Mouse (Mus musculus) gastrocnemius, postnatal 25 days (tissue): Measurements from ENCODE around the gene Gm20521. TPM values are rescaled to one million over a fixed set of nuclear protein-coding genes. Genes with fewer than 3 reads are reported as not detected.

Experiments used
- DNase-seq: peaks from one replicate; pipeline ENCODE4 v3.0.0; 2022
- total RNA-seq, 2 experiments: library from RNA; stranded (reverse); gene quantifications; 1 replicate in 1 of 2; 2 replicates in 1 of 2; pipeline ENCODE4 v1.2.3; 2021

Gm20521 gene
- total RNA-seq, 2 experiments from 2014 or later: 1.3 to 2.3 TPM

DNA sequence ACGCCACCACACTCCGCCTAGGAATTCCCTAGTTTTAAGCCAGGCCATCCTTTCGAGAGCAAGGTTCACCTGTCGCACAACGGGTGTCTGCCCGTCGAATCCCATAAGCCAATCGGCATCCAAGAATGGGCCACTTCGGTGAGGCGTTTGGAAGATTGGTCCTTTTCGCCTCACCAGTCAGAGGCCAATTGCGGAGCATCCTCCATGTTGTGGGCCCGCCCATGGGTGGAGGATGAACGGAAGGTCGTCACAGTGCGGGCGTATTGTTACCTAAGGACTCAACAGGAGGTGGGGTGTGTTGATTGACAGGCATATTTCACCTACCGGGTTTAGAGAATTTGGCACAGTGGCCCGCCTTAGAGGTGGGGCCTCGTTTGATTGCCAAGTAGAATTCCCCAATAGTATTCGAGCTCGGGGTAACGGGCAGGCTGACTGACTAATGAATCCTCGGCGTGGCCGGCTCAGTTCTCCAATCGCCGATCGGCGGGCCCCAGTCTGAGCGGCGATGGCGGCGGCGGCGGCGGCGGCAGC lies 10.5 kb downstream of the Gm20521 start:
- DNase-seq: peak; percentile 99

DNA sequence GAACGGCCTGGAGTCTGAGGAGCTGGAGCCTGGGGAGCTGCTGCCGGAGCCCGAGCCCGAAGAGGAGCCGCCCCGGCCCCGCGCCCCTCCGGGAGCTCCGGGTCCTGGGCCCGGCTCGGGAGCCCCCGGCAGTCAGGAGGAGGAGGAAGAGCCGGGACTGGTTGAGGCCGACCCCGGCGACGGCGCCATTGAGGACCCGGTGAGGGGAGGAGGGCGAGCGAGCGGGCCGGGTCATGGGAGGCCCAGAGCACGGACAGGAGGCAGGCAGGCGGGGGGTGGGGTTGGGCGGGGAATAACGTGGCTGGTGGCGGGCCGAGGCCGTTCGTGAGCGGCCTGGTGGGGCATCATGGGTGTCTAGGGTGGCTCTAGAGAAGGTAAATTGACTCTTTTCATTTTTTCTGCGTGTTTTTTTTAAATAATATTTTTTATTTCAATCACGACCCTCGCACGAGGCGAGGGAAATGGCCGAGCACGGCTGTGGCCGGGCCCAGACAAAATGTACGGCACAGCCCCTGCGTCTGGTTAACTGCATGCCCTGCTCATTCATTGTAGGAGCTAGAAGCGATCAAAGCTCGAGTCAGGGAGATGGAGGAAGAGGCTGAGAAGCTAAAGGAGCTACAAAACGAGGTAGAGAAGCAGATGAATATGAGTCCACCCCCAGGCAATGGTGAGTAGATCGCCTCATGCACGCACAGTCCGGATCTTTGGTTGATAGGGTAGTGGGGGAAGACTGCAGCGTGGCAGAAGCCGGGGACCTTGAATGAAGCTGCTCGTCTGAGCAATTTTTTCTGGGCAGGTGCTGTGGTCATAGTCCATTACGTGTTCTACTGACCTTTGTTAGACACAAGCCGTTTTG lies 11.3 kb downstream of the Gm20521 start:
- no peak for DNase-seq

DNA sequence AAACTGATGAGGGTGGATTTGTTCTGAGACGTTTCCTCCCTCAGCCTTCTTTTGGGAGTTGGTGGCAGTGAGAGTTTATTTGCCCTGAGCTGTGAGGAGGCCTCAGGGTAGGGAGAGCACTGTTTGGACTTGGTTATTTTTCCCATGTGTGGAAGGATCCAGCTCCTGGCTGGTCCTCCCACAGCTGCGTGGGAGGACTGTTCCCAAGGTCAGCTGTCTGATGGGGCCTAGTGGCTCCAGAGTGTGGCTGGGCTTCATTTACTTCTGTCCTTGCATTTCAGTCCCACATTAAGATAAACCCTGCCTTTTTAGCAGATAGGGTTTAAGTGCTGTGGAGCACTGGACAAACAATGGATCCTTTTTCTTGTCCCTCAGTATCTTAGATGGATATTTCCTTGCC lies 14.2 kb downstream of the Gm20521 start:
- DNase-seq: no peak

DNA sequence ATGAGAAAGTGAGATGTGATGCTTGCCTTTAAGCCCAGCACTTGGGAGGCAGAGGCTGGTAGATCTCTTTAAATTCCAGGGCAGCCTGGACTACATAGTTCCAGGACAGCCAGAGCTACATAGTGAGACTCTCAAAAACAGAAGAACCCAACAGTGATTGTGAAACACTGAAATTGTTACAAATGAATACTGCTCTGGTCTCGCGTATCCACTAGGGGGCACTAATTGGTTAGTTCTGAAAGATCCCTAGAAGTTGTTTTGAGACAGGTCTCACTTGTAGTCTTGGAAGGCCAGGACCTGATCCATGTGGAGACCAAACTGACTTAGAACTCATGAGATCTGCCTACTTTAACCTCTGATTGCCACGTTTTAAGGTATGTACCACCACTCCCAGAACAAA lies 17.1 kb downstream of the Gm20521 start:
- no peak for DNase-seq

DNA sequence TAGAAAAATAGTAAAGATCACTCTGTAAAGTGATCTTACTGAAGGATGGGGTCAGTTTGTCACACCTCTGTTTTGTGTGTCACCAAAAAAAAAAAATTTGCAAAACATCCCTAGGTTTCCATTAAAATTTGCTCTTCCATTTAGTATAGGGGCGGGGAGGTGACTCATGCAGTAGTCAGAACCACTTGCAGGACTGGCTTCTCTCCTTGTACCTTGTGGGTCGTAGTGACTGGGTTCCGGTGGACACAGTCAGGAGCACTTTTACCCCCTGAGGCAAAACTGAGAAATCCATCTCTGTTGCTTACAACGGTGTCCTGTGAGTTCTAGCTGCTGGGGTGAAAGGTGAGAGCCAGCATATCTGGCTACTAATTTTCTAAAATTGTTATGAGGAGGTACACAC lies 20.4 kb downstream of the Gm20521 start:
- no peak for DNase-seq

DNA sequence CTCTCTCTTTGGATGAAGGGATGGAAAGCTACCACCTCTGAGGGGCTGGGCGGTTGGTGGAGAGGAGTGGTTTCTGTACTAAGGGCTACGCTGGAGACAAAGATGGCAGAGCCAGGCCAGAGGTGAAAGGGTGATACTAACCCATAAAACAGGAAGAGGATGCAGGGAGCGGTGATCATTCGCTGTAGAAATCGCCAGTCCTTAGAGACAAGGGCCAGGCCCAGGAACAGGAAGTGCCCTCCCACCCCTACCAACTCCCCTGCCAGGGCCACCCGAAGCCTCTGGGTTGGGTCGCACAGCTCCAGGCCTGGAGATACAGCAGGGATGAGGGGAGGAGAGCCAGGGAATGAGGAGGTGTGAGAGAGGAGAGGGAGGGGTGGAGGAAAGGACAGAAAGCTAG lies 25.4 kb downstream of the Gm20521 start:
- no peak for DNase-seq

DNA sequence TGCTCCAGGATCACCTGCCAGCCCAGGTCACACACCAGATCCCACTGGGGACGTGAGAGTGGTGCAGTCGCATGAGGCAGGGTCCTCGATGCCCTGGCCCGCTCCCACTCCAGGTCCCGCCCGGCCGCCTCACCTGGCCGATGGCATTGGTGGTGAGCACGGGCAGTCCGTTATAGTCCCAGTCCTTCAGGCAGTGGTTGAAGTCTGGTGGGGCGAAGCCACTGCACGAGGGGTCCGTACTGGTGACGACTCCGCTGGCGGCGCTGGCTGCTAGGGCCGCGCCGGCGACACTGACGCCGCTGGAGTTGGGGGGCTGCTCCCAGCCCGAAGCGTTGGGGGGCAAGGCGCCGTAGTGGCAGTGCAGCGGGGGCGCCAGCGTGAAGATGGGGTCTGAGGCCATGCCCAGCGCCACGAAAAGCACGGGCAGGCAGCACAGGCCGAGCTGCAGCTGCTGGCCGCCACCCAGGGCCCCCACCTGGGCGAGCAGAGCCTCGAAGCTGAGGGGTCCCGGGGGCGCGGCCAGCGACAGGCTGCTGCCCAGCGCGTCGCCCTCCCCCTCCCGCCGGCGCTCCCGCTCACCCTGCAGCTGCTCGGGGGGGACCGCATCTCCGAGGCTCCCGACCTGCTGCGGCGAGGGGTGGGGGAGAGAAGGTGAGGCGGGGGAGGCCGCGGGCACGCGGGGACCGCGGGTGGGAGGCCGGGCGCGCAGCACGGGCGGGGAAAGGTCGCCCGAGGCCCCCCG lies 29.0 kb downstream of the Gm20521 start:
- no peak for DNase-seq

DNA sequence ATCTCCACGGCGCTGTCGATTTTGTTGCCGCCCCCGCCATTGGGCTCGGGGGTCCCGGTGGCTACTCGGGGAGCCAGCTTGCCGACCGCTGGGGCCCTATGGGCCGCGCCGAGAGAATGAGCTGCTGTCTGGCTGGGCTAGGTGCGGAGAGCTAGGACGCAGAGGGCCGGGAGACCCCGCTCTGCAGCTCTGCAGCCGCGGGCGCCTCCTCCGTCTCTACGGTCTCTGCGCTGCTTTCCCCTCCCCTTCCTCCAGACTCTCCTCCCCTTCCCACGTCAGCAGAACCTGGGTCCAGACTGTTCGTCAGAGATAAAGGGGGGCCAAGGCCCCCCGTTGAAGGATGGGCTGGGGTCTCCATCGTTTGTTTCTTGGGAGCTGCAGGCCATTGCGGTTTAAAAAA lies 29.6 kb downstream of the Gm20521 start, which contains the start of gene Slc22a17:
TSS of gene Slc22a17 (minus strand) at position 247 of the 400 bp plus-strand sequence.
- DNase-seq: peak; percentile 61

DNA sequence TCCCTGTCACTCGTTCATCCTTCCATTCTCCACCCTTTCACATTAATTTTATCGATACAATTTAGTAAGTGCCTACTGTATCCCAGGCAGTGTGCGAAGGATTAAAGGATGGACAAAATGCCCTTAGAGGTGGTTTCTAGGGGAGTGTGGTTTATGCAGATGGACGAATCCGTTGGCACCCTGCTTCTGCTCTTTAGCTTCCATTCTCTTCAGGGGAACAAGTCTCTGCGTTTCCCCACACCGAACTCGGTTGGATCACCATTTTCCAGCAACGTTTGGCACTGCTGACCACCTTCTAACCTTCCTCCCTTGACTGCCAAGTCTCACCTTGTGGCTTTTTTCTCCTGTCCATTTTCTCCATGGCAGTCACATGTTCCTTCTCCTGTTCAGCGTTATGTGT lies 30.1 kb downstream of the Gm20521 start:
- no peak for DNase-seq

DNA sequence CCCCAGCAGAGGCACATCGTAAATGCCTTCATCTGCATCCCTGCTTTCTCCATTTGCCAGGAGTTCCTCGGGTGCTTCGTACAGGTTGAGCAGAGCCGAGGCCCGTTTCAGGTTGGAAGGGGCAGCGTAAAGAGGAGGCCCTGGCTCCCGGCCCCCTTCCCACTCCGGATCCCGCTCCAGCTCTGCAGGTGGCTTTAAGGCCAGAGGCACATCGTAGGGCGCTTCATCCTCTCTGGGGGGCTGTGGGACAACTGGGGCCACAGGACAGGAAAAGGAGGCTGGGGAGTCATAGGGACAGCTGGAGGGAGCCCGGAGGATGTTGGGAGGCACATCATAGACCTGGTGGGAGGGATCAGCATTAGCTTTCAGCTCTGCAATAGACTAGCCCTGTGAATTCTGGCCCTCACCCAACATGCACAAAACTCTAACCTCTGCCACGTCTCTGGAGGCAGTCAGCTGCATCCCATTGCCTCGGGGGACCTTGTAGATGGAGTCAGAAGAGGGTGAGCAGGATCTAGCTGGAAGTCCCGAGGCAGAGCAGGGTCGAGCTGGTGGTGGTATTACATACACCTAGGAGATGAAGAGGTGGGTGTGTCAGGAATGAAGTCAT lies 36.9 kb downstream of the Gm20521 start:
- DNase-seq: no peak

DNA sequence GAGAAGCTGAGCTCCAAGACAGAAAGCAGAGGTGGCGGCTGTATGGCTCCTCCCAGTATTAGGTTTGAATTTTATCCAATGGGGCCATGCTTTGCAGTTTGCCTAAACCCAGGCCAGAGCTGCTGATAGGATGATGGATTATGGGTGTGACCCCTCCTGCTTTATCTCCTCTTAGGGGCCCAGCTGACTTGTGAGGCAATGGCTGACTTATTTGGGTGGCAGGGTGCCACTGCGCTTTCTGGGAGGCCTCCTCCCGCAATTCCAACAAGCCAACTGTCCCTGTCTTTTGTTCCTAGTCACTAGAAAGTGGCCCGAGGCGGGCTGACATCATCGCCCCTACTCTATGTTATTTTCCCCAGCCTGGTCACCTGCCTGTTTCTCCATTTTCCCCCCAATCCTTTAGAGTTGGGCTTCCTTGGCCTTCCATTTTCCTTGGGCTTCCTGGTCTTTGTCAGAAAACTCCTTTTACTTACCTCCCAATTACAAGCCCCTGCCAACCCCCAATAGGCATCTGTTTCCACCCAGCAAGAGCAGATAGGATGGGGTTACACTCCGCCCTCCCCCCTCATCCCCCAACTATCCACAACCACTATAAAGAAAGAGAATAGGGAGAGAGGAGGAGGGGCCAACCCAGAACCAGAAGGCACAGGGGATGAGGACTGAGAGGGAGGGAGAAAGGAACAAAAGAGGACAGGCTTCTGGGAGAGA lies 41.6 kb downstream of the Gm20521 start:
- DNase-seq: peak; percentile 66

DNA sequence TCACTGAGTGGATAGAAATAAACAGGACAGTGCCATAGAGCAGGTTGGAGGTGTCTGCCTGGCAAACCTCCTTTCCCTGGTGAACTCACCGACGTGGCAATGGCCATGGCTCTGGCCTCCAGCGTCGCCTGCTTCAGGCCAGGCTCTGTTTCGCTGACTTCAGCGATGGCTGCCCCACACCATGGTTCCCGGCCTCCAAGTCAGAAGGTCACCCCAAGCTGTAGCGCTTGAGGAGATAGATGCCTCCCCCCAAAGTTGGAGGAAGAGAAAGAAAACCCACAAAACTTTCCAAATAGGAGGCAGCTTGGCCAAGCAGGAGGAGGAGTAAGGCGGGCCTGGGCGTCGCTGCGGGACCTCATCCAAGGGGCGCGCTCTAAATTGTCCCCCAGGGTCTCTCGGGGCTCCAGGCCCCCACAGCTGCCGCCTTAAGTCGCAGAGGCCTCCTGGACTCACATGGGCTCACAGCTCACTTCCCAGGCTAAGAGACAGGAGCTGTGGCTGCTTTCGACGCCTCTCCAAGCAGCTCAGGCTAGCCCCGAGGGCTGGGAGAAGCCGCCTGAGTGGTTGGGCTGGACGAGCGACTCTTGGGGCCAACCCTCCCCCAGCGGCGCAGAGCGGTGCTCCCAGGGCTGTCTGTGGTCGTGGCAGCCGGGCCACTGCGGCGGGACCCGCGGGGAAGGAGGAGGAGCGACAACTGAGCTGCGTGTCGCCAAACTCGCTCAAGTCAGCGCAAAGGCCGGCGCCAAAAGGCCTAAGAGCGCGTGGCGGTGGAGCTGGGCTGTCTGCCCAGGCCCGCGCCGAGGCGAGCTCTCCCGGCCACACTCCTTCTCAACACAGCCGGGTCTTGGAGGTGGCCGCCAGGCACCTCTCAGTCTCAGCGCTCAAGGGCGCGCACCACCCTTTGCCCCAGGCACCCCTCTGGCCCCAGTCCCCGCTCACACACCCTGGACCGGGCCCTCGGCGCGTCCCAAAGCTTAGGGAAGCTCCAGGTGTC lies 42.4 kb downstream of the Gm20521 start, which contains the start of gene Efs:
TSS of gene Efs (minus strand) at position 778 of the 994 bp plus-strand sequence.
- peak; percentile 70 for DNase-seq

DNA sequence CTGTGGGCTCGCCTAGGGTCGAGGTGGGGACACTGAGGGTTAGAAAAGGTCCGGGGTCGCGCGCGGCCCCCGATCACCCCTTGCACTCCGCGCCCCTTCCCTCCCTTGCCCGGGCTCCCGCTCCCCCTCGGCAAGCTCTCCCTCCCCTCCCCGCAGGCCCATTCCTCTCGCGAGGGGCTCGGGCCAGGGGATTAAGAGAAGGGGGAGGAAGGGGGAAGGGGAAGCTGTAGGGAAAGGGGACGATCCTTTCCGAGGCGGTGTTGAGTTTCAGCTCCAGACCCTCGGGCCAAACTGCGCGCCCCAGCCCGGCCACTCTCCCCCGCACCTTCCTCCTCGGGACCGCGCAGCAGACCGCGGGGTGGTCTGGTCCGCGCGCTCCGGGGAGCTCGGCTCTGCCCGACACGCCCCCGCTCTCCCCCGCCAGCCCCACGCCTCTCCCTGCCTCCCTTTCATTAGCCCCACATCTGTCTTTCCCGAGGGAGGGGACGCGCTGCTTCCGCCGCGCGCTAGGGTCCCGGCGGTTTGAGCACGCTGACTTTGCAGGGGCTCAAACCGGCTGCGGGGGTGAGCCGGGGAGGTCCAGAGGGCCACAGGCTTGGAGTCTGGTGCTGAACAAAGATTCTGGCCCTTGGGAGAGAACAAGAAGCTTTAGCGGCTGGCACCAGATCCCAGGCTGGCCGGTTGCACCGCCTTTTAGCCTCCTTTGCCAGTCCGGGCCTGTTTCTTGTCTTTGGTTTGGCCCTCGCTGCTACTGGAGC lies 43.3 kb downstream of the Gm20521 start:
- peak; percentile 64 for DNase-seq

DNA sequence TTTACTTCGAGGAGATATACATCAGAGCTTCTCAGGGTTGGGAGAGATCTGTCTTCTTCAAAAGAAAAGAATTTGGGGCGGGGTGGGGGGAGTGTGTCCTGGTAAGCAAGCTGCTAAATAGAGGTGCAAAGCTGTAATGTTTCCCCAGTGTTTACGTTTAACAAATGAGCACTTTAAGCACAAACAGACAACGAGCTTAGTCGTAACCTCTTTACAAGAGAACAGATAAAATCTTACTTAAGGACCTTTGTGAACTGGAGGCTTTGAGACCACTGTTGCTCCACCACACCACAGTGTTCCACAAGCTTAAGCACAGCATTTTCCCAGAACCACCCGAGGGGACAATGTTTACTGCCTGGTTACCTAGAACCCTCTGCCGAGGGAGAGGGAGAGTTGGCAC lies 44.1 kb downstream of the Gm20521 start:
- DNase-seq: no peak

DNA sequence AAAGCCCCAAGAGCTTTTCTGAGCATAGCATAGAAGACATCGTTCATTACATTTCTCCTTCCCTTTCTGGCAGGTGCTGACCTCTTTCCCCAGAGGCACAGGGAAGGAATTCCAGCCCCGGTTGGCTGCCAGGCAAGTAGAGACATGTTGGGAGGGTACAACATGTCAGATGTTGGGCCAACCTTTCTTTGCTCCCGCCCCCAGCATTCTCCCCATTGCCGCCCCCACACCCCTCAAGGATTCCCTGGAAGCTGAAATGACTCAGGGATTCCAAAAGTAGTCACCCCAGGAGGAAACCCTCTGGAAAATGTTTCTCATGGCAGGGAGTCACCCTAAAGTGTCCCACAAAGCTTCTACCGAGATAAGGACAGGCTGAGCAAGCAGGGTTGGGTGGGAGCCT lies 46.6 kb downstream of the Gm20521 start:
- no peak for DNase-seq

DNA sequence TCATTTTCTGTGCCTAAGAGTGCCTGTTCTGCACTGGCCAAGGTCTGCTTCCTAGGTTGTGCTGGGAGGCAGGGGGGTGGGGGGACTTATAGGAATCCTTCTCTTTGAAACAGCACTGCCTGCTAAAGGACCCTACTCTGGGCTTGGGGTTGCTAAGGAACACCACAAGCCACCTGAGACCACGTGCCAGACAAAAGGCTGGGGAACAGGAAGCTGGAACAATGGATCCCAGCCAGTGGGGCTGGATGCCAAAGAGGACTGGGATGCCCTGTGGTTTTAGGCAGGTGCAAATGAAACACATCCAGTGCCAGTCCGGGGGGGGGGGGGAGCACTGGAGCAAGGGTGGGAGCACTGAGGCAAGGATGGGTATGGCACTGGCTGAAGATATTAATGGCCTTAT lies 47.2 kb downstream of the Gm20521 start:
- DNase-seq: no peak

DNA sequence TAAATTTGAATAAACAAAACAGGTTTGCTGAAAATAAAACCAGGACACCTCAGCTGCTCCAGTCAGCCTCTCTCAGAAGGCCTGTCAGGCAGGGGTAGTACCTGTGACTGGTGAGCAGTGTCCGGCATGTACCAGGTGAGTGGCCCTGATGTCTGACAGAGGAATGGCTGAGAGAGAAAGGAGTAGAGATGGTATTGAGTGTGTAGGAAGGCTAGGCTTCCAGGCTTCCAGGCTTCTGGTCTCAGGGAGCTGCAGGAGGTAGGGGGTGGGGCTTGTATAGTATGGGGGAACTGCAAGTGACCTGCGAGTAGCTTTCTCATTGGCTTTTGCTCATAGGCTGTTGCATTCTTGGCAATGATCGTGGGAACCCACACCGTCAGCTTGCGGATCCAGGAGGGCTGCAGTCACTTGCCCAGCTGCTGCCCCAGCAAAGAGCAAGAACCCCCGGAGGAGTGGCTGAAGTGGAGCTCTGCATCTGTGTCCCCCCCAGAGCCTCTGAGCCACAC lies 49.5 kb downstream of the Gm20521 start, which contains the start of gene Il25:
TSS of gene Il25 (plus strand) at position 51 of the 506 bp plus-strand sequence.
- DNase-seq: no peak

DNA sequence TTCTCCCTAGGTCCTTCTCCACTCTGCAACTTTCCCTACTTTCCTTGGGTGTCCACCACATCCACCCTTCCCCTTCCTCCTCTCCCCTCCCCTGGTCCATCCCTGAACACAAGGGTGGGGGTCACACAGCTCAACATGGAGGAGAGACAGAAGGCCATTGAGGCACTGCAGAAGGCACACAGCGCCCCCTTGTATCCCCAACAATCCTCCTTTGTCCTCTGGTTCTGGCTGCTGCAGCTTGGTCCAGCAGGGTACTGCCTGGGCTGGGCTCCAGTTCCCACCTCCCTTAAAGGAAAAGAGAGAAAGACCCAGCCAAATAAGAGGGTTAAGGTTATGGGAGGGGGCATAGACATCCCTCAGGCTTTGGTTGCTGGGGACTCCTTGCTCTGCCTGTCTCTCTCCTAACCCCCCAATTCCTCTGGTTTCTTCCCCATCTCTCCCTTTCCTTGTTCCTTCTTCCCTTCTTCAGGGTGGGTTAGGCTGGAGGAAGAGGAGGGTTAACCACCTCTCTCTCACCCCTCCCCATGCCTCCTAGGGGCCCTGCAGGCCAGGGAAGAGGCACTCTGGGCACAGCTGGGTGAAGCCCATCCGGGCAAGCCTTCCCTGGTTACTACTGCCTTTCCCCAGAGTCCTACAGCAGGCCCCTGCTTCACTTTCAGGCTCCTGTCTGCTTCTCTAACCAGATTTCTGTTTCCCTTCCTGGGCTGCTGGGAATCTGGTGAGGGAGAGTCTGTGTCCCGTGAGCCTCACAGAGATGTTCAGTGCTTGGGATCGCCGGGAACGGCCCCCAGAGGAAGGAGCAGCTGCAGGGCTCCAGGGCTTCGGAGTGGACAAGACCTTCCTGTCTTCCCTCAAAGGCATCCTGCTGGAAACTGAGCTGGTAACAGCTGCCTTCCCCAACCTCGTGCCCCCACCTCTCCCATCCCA lies 52.9 kb downstream of the Gm20521 start, which contains the start of gene Cmtm5:
TSS of gene Cmtm5 (plus strand) at position 358 of the 927 bp plus-strand sequence.
- DNase-seq: no peak
